Mouse (Mus musculus) heart, adult 8-10 months (tissue): ENCODE data around the gene Ccdc24. TPM values are rescaled to one million over a fixed set of nuclear protein-coding genes. Genes with fewer than 3 reads are reported as not detected.

Experiments
- DNase-seq: peaks from one replicate; pipeline ENCODE4 v3.0.0; 2022; ENCODE audit warnings: low spot score
- total RNA-seq, 4 experiments: library from RNA; stranded (reverse); gene quantifications; 2 replicates each; pipeline ENCODE4 v1.2.4; 2022

The Ccdc24 gene
- total RNA-seq, 4 experiments from 2014 or later, result 0.25 to 0.50 TPM; not detected in 2

- DNase-seq, result no peak
Observed at GRCm38 (mm10) chr4:117855146-117855545, 17.2 kb downstream of the Ccdc24 start.

GRCm38 (mm10) chr4:117852152-117852868 lies 20.0 kb downstream of the Ccdc24 start:
- DNase-seq, result no peak

GRCm38 (mm10) chr4:117850871-117851270 lies 21.5 kb downstream of the Ccdc24 start:
- DNase-seq, result peak; percentile 69

- no peak for DNase-seq
Observed at GRCm38 (mm10) chr4:117850176-117850575, 22.2 kb downstream of the Ccdc24 start.

GRCm38 (mm10) chr4:117849506-117849905 lies 22.9 kb downstream of the Ccdc24 start:
- no peak for DNase-seq

GRCm38 (mm10) chr4:117849063-117849462 lies 23.3 kb downstream of the Ccdc24 start:
- no peak for DNase-seq

- DNase-seq, result no peak
Observed at GRCm38 (mm10) chr4:117847011-117847410, 25.3 kb downstream of the Ccdc24 start.

GRCm38 (mm10) chr4:117846261-117846660 lies 26.1 kb downstream of the Ccdc24 start:
- DNase-seq, result no peak

GRCm38 (mm10) chr4:117845316-117845715 lies 27.0 kb downstream of the Ccdc24 start:
- no peak for DNase-seq

- no peak for DNase-seq
Observed at GRCm38 (mm10) chr4:117844467-117844866, 27.9 kb downstream of the Ccdc24 start.

GRCm38 (mm10) chr4:117843101-117843500 lies 29.3 kb downstream of the Ccdc24 start:
- DNase-seq, result no peak

- no peak for DNase-seq
Observed at GRCm38 (mm10) chr4:117841566-117841965, 30.8 kb downstream of the Ccdc24 start.

GRCm38 (mm10) chr4:117840821-117841220 lies 31.5 kb downstream of the Ccdc24 start:
- DNase-seq, result no peak

- no peak for DNase-seq
Observed at GRCm38 (mm10) chr4:117839366-117839765, 33.0 kb downstream of the Ccdc24 start.

GRCm38 (mm10) chr4:117837271-117837670 lies 35.1 kb downstream of the Ccdc24 start:
- DNase-seq, result no peak

- DNase-seq, result peak; percentile 89
Observed at GRCm38 (mm10) chr4:117836204-117836767, 36.1 kb downstream of the Ccdc24 start.

- no peak for DNase-seq
Observed at GRCm38 (mm10) chr4:117835531-117836111, 36.7 kb downstream of the Ccdc24 start.

- peak; percentile 61 for DNase-seq
Observed at GRCm38 (mm10) chr4:117834845-117835530, 37.4 kb downstream of the Ccdc24 start.

- no peak for DNase-seq
Observed at GRCm38 (mm10) chr4:117834457-117834844, 37.9 kb downstream of the Ccdc24 start, which contains the start of gene Slc6a9. Gene Slc6a9, plus strand, starts transcription at chr4:117834506.

- DNase-seq, result peak; percentile 30
Observed at GRCm38 (mm10) chr4:117831920-117832691, 40.3 kb downstream of the Ccdc24 start.

GRCm38 (mm10) chr4:117831499-117831898 lies 40.9 kb downstream of the Ccdc24 start:
- DNase-seq, result no peak

- DNase-seq, result no peak
Observed at GRCm38 (mm10) chr4:117830801-117831200, 41.6 kb downstream of the Ccdc24 start.
